Mouse (Mus musculus) heart, adult 8-10 months (tissue): ENCODE data around the gene Lypd1. TPM values are rescaled to one million over a fixed set of nuclear protein-coding genes. Genes with fewer than 3 reads are reported as not detected.

Experiments
- DNase-seq: peaks from one replicate; pipeline ENCODE4 v3.0.0; 2022; ENCODE audit warnings: low spot score
- total RNA-seq, 4 experiments: library from RNA; stranded (reverse); gene quantifications; 2 replicates each; pipeline ENCODE4 v1.2.4; 2022

Gene Lypd1
- total RNA-seq: under 1 TPM; 0.22 to 0.87 (median 0.46) TPM

DNA sequence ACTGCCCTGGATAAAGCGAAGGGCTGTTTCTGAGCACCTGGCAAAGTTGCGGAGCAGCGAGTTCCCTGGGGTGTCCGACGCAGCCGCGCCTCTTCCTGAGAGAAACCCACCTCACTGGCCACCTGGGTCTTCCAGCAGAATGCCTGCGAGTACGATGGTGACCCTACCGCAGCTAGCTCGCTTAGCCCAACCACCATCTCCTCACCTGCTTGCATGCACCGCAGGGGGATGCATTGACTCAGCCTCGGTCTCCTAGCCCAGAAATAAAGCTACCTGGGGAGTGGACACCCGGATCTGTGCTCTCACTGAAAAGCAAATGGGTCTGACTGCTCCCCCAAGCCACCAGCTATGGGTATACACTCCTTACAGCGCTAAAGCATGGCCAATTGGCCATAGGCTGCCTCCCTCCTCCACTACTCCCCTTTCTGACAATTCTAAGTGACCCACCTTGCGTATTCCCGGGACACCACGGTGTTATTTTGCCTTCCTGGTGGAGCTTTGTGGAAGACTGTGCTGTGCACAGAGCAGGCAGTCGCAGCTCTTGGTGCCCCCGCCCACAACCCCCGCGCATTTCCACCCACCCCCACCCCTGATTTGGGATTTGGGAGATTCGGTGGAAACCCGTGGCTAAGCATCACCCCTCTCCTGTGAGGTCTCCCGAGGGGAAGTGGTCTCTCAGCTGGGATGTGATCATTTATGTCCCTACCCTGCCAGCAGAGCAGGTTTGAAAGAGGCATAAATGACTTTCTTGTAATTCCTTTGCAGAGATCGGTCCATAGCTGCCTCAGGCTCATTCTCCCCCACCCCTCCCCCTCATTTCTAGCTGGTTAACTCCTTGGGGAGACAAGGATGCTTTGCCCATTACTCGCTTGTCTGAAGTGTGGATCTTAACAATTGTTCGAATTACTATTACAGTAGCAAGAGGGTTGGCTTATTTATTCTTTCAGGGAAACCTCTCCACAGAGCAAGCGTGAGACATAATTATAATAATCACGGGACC lies at the start of gene Lypd1:
Gene Lypd1 (minus strand): TSS at position 501 of the 1,000 bp plus-strand sequence.
- DNase-seq: no peak

DNA sequence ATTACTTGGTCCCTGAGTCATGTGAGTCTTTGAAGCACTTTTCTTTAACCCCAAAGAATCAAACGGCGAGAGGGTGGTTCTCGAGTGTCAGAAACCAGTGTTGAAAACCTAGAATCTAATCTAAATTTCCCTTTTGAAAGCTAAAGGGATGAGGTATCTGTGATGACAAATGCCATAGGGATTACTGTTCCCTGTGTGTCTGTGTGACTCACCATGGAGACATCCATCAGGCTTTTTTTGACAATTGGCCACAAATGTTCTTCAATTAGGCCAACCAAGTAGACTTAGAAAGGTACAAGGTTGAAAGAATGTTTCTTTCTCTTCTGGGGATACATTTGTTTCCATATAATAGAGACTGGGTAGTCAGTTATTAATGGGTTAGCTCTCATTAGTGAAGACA lies 38.1 kb upstream of the Lypd1 start:
- DNase-seq: no peak

DNA sequence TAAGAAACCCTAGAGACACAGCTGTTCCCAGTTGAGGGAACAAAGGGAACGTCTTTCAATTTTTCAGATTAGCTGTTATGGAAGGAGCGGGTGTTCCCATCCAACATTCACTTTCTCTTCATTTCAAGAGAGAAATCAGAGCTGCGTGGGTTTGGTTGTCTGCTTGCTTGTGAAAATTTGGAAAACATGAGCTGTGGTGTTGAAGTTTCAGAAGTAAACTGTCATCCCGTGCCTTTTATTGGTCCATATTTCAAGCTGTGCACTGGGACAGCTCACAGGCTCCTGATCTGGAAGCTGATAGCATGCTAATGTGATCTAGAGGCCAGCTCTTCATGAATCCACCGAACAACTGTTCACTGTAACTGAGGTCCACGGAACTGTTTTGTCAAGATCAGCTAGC lies 36.2 kb upstream of the Lypd1 start:
- peak; percentile 4 for DNase-seq

DNA sequence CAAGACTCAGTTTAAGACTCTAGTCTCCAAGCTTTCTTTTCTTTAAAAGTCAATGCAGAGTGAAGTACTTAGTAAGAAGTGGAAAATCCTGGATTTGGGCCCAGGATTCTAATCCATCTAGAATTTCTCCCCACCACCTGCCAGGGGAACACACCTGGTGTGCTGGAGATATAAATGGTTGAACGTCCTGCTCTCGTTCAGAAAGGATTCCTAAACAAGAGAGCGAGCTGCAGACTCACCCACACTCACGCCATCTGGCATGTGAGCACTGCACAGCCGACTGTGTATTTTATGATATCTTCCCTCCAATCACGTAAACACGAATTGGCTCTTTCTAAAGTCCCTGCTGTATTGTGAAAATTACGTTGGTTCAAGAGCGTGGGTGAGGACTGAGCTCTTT lies 32.2 kb upstream of the Lypd1 start:
- DNase-seq: no peak

DNA sequence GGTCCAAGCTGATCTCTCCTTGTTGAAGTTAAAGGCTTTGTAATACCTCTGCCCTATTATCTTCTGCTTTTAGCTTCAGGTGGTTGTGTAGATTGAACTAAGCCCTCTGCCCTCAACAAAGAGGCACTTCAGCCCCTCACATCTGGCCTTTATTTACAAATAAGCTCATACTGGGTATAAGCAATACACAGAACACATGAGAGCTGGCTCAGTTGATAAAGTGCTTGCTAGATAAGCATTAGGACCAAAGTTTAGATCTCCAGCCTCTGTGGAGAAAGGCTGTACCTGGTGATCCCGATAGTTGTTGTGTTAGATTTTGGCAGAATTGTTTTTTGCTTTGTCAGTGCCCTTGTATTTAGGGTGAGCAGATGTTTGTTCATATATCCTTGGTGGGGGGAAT lies 30.4 kb upstream of the Lypd1 start:
- no peak for DNase-seq

DNA sequence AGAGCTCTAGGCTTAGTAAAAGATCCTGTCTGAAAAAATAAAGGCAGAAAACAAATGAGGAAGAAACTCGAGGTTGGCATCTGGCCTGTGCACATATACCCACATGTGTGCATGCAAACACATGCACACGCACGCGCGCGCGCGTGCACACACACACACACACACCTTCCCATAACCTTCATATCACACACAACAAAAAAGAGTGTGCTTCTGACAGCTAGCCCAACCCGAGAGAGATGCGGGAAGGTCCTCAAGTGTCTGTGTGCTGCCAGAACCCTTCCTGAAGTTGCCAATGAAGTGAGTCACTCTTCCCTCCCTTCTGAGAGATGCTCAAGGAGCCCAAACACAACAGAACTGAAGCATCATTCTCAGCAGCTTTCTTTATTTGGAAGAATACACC lies 12.6 kb upstream of the Lypd1 start:
- DNase-seq: no peak

DNA sequence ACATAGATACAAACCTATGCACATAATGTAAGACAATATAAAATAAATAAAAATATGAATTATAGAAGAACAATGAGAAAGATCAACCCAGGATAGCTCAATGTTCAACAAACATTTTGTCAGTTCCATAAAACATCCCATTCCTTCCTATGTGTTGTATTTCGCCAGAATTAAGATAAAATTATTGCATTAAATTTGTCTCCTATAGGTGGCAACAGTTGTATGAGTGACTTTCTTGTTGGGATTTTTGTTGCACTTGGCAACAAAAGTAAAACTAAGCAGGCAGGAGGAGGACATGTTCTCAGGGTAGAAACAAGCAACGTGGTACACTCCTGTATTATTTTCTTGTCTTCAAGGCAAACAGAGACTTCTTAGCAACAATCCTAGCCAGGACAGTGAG lies 10.2 kb upstream of the Lypd1 start:
- no peak for DNase-seq

DNA sequence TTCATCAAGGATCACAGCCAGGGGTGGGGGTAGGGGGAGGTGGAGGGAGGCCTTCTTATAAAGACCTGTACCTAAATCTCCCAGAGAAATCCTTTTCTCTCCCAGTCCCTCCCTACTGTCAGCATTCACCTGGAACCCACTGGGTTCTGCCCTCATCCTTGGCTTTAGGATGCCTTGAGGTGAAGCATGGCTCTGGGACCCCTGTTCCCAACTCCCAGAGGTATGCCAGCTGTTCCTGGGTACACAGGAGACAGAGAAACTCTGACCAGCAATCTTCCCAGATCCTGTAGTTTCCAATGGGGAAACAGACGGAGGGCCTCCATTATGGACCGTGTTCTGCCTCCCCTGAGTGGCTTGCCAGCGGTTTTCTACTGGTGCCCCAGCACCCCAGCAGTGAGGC lies 7.8 kb upstream of the Lypd1 start:
- DNase-seq: no peak

DNA sequence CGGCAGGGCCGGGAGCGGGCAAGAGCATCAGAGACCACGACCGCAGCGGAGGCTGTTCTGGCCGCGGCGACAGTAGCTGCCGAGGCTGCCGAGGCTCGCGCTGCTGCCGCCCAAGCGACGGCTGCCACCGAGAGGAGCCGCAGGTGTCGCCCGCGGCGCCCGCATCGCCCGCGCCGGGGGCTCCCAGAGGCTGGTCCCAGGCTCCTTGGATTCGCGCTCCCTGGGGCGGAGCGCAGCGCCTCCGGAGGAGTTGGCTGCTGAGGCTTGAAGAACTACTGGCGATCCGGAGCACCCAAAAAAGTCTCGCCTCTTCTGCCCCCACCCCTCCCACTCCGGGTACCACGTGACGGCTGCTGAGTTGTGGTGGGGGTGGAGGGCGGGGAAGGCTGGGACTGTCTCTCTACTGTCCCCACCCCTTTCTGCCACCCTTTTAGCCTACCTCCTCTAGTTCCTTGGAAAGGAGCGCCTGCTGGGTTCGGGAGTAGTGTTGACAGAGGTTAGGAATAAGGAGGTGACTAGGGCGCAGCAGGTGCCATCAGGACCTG lies 928 bp downstream of the Lypd1 start:
- DNase-seq: no peak

DNA sequence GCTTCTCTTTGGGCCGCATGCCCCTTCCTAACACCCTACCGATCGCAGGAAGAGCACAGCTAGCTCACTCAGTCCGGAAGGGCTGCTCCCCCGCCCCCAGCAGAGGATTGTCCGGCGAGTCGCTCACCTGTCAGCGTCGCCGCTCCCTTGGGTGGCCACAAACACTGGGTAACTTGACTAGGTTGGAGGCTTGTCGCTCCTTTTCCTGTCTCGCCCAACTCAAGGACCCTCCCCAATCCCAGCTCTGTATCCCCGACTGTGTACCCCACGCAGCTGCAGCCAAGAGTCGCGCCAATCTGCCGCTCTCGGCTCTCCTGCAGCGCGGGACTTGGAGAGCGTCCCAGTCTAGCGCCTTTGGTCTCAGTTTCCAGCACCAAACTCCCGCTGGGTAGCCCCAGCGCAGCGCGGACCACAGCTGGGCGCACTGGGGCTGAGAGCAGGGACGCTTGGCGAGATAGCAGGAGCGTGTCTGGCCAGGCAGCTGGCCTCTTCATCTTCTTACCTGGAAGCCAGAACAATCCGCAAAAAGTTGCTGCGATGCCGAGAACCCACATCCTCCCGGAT lies 1.5 kb downstream of the Lypd1 start:
- DNase-seq: no peak

DNA sequence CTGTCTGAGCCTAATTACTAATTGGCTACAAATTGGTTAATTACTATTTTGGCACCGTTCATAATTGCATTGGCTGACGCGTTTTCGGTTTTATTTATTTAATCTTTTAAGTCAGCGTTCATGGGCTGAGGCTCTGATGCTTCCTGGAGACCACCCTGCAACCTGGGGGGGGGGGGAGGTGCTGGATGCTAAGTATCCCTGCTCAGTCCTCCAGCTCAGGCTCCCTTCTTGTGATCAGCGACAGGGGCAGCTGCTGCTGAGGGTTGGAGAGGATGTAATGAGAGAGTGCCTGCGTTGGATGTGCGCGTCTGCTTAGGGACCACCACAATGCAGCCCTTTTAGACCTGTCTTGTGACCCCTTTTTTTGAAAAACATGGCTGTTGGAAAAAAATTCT lies 2.0 kb downstream of the Lypd1 start:
- no peak for DNase-seq

DNA sequence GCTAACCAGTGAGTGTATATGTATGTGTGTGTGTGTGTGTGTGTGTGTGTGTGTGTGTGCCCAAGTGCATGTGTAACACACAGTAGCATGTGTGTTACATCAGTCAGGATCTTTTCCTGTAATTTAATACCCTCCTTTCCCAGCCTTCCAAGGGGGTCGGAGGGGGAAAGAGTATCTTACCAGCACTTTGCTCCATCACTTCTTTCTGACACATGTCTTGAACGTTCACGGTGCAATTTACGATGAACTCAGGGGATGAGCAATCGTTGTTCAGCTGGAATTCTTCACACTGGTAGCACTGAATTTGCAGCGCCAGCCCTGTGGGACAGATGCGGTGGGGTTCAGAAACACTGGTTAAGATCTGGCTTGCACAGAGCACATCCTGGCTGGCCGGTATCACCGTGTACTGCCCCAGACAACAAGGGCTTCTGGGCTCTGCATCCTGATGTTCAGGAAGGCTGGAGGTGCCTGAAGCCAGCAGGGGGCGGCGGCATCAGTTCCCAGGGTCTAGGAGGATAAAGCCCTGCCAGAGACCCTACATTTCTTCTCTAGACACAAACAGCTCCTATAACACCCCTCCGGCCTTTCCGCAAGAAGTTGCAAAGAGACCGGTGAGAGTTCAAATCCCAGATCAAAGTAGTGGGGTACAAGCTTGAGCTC lies 2.6 kb downstream of the Lypd1 start:
- no peak for DNase-seq

DNA sequence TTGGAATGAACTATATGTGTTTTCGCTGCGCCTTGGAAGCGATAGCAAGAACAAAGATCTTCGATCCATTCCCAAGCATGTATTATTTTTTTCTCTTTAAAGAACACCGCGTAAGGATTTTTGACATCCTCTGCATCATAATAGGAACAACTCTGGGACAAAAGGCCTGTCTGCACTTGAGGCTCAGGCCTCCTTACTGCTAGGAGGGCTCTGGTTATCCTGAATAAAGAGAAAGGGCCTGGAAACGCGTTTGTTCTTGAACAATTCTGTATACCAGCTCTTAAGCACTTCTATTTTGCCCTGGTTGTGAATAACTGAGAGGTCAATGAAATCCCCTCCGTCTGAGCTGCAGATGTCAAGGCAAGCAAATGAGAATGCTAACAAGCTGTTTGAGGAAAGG lies 19.7 kb downstream of the Lypd1 start:
- DNase-seq: no peak

DNA sequence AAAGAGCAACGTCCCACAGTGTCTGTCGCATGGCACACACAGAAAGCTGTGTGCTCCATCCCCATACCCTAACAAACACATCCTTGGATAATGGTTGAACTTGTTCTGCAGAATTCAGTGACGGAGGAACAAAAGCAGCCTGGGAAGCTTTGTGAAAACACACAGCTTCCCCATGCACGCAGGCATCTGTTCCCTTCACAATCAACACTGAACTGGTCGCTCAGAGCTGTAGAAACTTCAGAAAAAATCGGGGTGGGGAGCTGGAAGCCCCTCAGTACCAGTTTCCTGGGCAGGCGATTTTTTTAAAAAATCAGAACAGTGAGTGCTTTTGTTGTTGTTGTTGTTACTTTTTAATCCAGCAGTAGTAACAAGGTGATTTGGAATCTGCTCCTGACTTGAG lies 42.8 kb downstream of the Lypd1 start:
- no peak for DNase-seq

DNA sequence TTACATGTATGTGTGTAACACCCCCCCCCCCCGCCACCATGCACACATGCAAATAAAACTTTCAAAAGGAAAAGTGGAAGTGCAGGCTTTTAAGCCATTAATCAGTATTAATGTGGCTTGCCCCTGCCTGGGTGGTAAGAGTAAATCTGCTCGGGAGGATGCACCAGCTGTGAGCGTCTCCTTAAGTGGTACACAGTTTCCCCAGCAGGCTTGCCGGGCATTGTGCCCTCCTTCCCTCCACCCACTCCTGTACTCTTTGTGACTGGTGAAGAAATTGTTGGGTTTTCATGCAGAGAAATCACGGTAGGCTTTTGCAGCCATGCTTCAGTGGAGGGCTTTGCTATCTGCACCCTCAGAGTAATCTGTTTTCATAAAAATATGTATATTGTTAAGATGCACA lies 54.3 kb downstream of the Lypd1 start:
- no peak for DNase-seq

DNA sequence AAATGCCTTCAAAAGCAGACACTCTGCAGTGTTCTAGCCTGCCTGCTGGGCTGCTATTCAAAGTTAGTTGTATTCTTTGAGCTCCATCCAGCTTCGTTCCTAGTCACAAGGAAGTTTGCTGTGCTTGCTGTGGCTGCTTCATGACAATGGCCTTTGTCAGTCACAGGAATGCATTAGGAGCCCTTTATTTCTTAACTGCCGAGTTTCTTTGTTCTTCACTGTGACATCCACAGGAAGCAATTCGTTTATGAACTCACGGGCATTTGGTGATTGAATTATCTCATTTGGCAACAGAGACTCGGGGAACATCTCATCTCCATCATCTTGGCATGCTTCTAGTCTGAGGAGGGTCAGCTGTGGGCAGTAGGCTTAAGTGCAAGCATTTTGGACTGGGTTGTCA lies 58.3 kb downstream of the Lypd1 start:
- DNase-seq: no peak

DNA sequence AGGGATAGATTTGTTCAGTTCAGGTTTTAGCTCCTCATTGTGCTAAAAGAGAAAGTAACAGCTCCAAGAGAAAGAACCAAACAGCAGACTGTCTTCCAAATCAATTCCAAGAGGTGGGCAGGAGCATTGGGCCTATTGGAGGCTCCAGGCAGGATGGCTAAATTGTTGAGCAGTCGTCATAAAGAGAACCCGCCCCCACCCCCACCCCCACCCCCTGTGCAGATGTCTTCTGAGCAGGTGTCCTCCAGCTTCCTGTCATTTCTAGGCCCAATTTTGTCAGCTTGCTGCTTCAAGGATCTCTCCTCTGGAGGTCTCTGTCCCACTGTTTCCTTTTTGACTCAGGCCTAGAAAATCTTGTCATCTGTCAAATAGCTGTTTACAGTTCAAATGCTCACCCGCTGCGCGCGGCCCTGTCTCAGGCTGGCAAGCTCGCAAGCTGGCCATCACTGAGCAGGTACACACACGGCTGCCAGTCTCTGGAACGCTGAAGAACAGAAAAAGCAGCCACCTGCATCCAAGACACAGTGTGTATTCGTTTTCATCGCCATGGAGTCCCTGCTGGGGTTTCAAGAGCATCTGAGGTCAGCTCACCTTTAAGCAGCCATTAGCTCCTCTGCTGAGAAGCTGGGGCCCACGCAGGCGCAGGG lies 73.0 kb downstream of the Lypd1 start:
- no peak for DNase-seq

DNA sequence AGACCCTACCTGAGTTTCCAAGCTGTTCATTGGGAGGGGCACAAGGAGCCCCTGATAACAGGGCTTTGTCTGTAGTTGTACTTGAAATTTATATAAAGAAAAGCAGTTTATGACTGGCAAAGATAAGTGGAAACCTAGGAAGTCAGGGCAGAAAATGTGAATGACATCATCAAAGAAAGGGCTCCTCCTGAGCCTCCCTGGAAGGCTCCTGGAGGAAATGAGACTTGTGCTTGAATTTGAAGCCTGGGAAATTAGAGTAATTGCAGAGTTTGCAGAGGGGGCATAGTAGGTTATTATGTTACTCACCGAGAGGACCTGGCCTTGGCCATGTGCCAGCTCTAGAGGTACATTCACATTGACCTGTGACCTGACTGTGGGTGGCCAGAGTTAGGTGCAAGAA lies 75.4 kb downstream of the Lypd1 start:
- no peak for DNase-seq

DNA sequence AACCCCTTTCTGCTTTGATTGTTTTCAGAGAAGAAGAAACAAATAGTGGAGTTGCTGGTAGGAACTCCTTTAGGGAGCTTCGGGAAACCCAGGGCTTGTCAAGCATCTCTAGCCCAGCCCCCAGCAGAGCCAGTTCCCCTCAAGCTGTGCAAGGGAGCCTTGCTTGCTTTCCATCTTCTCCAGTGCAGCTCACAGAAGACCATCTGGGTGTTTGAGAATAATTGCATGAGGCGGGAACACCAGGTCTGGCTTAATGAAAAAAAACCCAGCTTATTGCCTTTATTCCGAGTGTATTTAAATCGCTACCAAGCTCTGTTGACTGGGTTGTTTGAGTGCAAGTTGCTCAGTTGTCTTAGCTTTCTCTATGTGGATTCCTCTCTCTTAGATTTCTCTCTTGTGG lies 89.3 kb downstream of the Lypd1 start:
- no peak for DNase-seq

DNA sequence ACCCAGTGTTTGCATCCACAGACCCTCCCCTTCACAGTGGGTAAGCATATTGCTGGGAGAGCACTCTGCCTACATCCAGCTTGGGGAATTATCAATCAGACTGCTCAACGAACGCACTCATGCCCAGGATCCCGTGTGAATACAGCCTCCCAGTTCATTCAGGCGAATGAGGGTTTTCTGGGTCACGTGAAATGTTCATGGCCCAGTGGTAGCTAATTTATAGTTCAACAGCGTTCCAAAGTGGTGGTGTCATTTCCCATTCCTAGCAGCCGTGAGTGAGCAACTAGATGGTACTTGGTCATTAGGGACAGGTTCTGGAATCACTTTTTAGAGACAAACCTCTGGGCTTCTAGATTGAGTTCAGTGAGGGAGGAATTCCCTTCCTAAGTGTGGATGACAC lies 91.8 kb downstream of the Lypd1 start:
- DNase-seq: no peak
